Mouse (Mus musculus): ENCODE results near the gene Gnpat. TPM values are rescaled to one million over a fixed set of nuclear protein-coding genes. Genes with fewer than 3 reads are reported as not detected.
A peak's percentile ranks its signal among the peaks of the same experiment; 100 is the strongest.

The Gnpat gene
- polyA plus RNA-seq, 1 experiment from 2014 or later: 129 TPM

GRCm38 (mm10) chr8:124878946-124879526 is 16.2 kb downstream of the Gnpat start:
- no peak overlapping the region for H3K4me3 ChIP-seq (ENCODE audit: low read length)
- no peak for ATAC-seq (replicated peaks; ENCODE audit: extremely low read depth, insufficient read depth, low FRiP score)

GRCm38 (mm10) chr8:124888385-124888784 is 25.6 kb downstream of the Gnpat start:
- Histone ChIP-seq H3K36me3 (ENCODE audit: control insufficient read depth, insufficient read depth) (peaks cover 67% of the 10 kb centered on the region), H3K4me2 (ENCODE audit: low read depth, low read length) (no peak overlapping the region), H3K4me1 (ENCODE audit: control insufficient read depth, insufficient read depth, low read length) (no peaks in the 10 kb centered on the region), H3K9me3 (replicated peaks; ENCODE audit: control insufficient read depth, low read length) (peaks cover 9% of the 10 kb centered on the region), H3K4me3 (ENCODE audit: low read length) (no peak overlapping the region), H3K27ac (ENCODE audit: low read length) (no peak overlapping the region), H3K9ac (ENCODE audit: low read length) (no peak overlapping the region), H3K27me3 (ENCODE audit: control insufficient read depth, insufficient read depth, low read length) (no peaks in the 10 kb centered on the region)
- WGBS: 97% methylated on average over 5 of the region's 5 CpGs
- no peak for ATAC-seq (replicated peaks; ENCODE audit: extremely low read depth, insufficient read depth, low FRiP score)

More at GRCm38 (mm10) chr8:124878946-124879526, 16.2 kb downstream of the Gnpat start:
- Histone ChIP-seq H3K27ac (ENCODE audit: low read length) (no peak overlapping the region), H3K4me1 (ENCODE audit: control insufficient read depth, insufficient read depth, low read length) (peaks cover 2% of the 10 kb centered on the region; the same call in 1 of the 2 replicates), H3K4me2 (ENCODE audit: low read depth, low read length) (no peak overlapping the region), H3K27me3 (ENCODE audit: control insufficient read depth, insufficient read depth, low read length) (no peaks in the 10 kb centered on the region), H3K9me3 (replicated peaks; ENCODE audit: control insufficient read depth, low read length) (no peaks in the 10 kb centered on the region), H3K9ac (ENCODE audit: low read length) (no peak overlapping the region), H3K36me3 (ENCODE audit: control insufficient read depth, insufficient read depth) (peaks cover 66% of the 10 kb centered on the region)
- 44% methylated on average over 10 of the region's 10 CpGs for WGBS

DNA sequence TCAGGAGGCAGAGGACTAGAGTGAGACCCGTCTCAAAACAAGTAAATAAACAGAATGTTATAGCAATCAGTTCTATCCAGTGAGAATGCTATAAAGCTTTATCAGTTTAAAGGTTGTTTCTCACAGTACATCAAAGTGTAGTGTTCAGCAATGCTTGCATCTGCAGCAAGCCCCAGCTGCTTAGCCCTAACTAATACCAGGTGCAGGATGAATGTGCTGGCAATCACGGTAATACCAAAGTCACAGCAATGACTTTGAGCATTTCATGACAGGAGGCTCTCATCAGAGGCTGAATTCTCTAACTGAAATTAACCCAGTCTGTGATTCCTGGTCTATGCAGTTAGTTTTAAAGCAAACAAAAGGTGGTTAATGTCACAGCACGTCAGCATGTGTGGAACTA is 29.8 kb downstream of the Gnpat start:
- Histone ChIP-seq H3K4me2 (ENCODE audit: low read depth, low read length) (no peak overlapping the region), H3K9ac (ENCODE audit: low read length) (no peak overlapping the region), H3K27ac (ENCODE audit: low read length) (no peak overlapping the region), H3K4me1 (ENCODE audit: control insufficient read depth, insufficient read depth, low read length) (peaks cover 25% of the 10 kb centered on the region), H3K27me3 (ENCODE audit: control insufficient read depth, insufficient read depth, low read length) (no peaks in the 10 kb centered on the region), H3K4me3 (ENCODE audit: low read length) (no peak overlapping the region), H3K9me3 (replicated peaks; ENCODE audit: control insufficient read depth, low read length) (peaks cover 8% of the 10 kb centered on the region), H3K36me3 (ENCODE audit: control insufficient read depth, insufficient read depth) (peaks cover 45% of the 10 kb centered on the region)
- no peak for ATAC-seq (replicated peaks; ENCODE audit: extremely low read depth, insufficient read depth, low FRiP score)
- WGBS: 61% methylated on average over 3 of the region's 3 CpGs

DNA sequence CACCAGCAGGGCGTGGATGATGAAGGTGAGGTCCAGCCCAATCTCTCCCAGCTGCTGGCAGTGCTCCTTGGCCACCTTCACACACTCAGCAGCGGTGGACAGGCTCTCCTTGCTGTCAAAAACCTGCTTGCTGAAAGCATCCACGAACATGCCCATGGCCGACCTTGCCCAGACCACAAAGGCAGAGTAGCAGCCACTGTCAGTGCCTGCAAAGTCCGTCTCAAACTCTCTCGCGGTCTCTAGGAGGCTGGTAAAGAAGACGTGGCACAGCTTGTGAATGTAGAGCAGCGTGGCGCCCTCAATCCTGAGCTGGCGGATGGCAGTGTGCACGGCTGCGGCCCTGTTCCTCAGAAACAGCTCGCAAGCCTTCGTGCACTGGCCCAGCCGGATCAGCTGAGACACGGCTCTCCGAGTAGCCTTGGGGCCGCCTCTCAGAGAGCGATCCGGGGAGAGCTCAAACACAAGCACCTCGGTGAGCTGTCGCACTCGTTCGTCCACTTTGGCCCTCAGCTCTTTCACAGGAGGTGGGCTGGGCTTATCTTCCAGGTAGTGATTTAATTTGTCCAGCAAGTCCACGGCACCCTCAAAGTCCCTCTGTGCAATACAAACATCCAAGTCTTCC is 33.3 kb downstream of the Gnpat start:
- no peaks in the 10 kb centered on the region for H3K9me3 ChIP-seq (replicated peaks; ENCODE audit: control insufficient read depth, low read length)
- peak overlapping the region; percentile 83; the same call in 1 of the 2 replicates for H3K27ac ChIP-seq (ENCODE audit: low read length)
- peak overlapping the region; percentile 91 for H3K4me2 ChIP-seq (ENCODE audit: low read depth, low read length)
- ATAC-seq (replicated peaks; ENCODE audit: extremely low read depth, insufficient read depth, low FRiP score): no peak
- H3K36me3 ChIP-seq (ENCODE audit: control insufficient read depth, insufficient read depth): peaks cover 37% of the 10 kb centered on the region
- 74% methylated on average over 26 of the region's 26 CpGs for WGBS
- H3K27me3 ChIP-seq (ENCODE audit: control insufficient read depth, insufficient read depth, low read length): no peaks in the 10 kb centered on the region
- H3K4me3 ChIP-seq (ENCODE audit: low read length): peak overlapping the region; percentile 67
- peaks cover 36% of the 10 kb centered on the region for H3K4me1 ChIP-seq (ENCODE audit: control insufficient read depth, insufficient read depth, low read length)
- peak overlapping the region; percentile 90 for H3K9ac ChIP-seq (ENCODE audit: low read length)

- H3K9ac ChIP-seq (ENCODE audit: low read length): peak overlapping the region; percentile 90
- 1% methylated on average over 58 of the region's 60 CpGs for WGBS
- H3K4me2 ChIP-seq (ENCODE audit: low read depth, low read length): peak overlapping the region; percentile 91
- H3K9me3 ChIP-seq (replicated peaks; ENCODE audit: control insufficient read depth, low read length): no peaks in the 10 kb centered on the region
- no peaks in the 10 kb centered on the region for H3K27me3 ChIP-seq (ENCODE audit: control insufficient read depth, insufficient read depth, low read length)
- peak overlapping the region; percentile 83 for H3K27ac ChIP-seq (ENCODE audit: low read length)
- H3K4me1 ChIP-seq (ENCODE audit: control insufficient read depth, insufficient read depth, low read length): peaks cover 36% of the 10 kb centered on the region
- peak overlapping the region; percentile 67 for H3K4me3 ChIP-seq (ENCODE audit: low read length)
- peaks cover 35% of the 10 kb centered on the region for H3K36me3 ChIP-seq (ENCODE audit: control insufficient read depth, insufficient read depth)
- ATAC-seq (replicated peaks; ENCODE audit: extremely low read depth, insufficient read depth, low FRiP score): peak; percentile 45; the same call in 1 of the 2 replicates
These were observed 34.0 kb downstream of the Gnpat start for GRCm38 (mm10) chr8:124896632-124897385.

GRCm38 (mm10) chr8:124897386-124898250 is 34.8 kb downstream of the Gnpat start, which contains the start of the genes Exoc8 and Sprtn:
Gene Exoc8 (minus strand): TSS chr8:124897705.
Gene Sprtn (plus strand): TSS chr8:124897886.
- Histone ChIP-seq H3K9me3 (replicated peaks; ENCODE audit: control insufficient read depth, low read length) (no peaks in the 10 kb centered on the region), H3K9ac (ENCODE audit: low read length) (peak within 1 kb of the TSS; percentile 90), H3K36me3 (ENCODE audit: control insufficient read depth, insufficient read depth) (peaks cover 42% of the 10 kb centered on the region), H3K4me2 (ENCODE audit: low read depth, low read length) (peak within 1 kb of the TSS; percentile 94), H3K4me1 (ENCODE audit: control insufficient read depth, insufficient read depth, low read length) (peaks cover 36% of the 10 kb centered on the region), H3K27me3 (ENCODE audit: control insufficient read depth, insufficient read depth, low read length) (no peaks in the 10 kb centered on the region), H3K4me3 (ENCODE audit: low read length) (peak within 1 kb of the TSS; percentile 67), H3K27ac (ENCODE audit: low read length) (peak within 1 kb of the TSS; percentile 83)
- WGBS: under 1% methylated on average over 114 of the region's 114 CpGs
- peak; percentile 90 for ATAC-seq (replicated peaks; ENCODE audit: extremely low read depth, insufficient read depth, low FRiP score)

DNA sequence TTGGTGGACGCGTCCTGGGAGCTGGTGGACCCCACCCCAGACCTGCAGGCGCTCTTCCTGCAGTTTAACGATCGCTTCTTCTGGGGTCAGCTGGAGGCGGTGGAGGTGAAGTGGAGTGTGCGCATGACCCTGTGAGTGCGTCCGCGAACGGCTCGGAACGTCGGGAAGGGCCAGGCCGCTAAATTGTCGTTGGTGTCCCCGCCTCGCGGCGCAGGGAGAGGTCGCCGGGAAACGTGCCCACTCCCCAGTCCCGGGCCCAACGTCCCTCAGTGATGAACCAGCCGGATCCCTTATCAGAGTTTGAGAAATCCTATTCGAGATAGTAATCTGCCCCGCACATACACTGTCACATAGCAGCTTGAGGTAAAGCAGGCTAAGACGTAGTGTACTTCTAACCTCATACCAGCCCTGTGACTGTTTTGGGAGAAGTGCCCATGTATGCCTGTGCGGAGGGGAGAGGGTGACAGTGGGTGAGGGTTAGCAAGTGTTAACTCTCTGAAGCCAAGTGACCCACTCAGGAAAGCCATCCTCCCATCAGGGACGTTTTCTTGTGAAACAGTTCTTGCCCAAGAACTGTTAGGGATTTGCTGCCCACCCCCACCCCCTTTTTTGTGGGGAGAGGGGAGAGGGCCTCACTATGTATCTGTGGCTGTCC is 35.5 kb downstream of the Gnpat start:
- H3K9me3 ChIP-seq (replicated peaks; ENCODE audit: control insufficient read depth, low read length): no peaks in the 10 kb centered on the region
- 3% methylated on average over 31 of the region's 31 CpGs for WGBS
- H3K4me2 ChIP-seq (ENCODE audit: low read depth, low read length): peak overlapping the region; percentile 94
- no peak for ATAC-seq (replicated peaks; ENCODE audit: extremely low read depth, insufficient read depth, low FRiP score)
- H3K9ac ChIP-seq (ENCODE audit: low read length): peak overlapping the region; percentile 89
- H3K4me1 ChIP-seq (ENCODE audit: control insufficient read depth, insufficient read depth, low read length): peaks cover 36% of the 10 kb centered on the region
- peaks cover 49% of the 10 kb centered on the region for H3K36me3 ChIP-seq (ENCODE audit: control insufficient read depth, insufficient read depth)
- peak overlapping the region; percentile 7; the same call in 1 of the 2 replicates for H3K27ac ChIP-seq (ENCODE audit: low read length)
- H3K27me3 ChIP-seq (ENCODE audit: control insufficient read depth, insufficient read depth, low read length): no peaks in the 10 kb centered on the region
- peak overlapping the region; percentile 67 for H3K4me3 ChIP-seq (ENCODE audit: low read length)

DNA sequence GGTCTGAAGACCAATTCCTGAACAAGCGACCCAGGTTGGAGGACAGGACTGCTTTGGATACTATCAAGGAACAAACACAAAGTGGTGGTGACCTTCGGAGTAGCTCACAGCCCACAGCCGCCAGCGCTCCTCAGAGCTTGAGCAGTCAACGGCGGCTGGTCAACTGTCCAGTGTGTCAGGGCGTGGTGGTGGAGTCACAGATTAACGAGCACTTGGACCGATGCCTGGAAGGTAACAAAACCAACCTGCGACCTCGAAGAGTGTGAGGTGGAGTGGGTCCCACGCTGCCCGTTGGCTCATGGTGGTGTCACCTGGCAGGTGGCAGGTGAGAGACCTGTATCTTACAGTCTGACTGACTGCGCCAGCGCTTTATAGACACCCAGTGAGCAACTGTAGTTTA is 40.4 kb downstream of the Gnpat start:
- ATAC-seq (replicated peaks; ENCODE audit: extremely low read depth, insufficient read depth, low FRiP score): no peak
- Histone ChIP-seq H3K9ac (ENCODE audit: low read length) (no peak overlapping the region), H3K36me3 (ENCODE audit: control insufficient read depth, insufficient read depth) (peaks cover 54% of the 10 kb centered on the region), H3K4me1 (ENCODE audit: control insufficient read depth, insufficient read depth, low read length) (peaks cover 11% of the 10 kb centered on the region), H3K27me3 (ENCODE audit: control insufficient read depth, insufficient read depth, low read length) (no peaks in the 10 kb centered on the region), H3K4me3 (ENCODE audit: low read length) (no peak overlapping the region), H3K4me2 (ENCODE audit: low read depth, low read length) (no peak overlapping the region), H3K27ac (ENCODE audit: low read length) (no peak overlapping the region), H3K9me3 (replicated peaks; ENCODE audit: control insufficient read depth, low read length) (no peaks in the 10 kb centered on the region)
- 88% methylated on average over 15 of the region's 15 CpGs for WGBS
